Mouse (Mus musculus) megakaryocyte, embryonic 14.5 days (primary cell): ENCODE measurements at regions not wholly inside any gene's neighbourhood (a gene's known extent, or its start where the extent isn't known, plus 50 kb on each side); places are given as distances from the start of the nearest gene placed in this dataset.
A peak's percentile ranks its signal among the peaks of the same experiment; 100 is the strongest.

Experiments
- H3K27me3 ChIP-seq: replicated peaks from 2 replicates; pipeline ENCODE3; 2012; ENCODE audit warnings: inconsistent platforms
- H3K36me3 ChIP-seq: replicated peaks from 2 replicates; pipeline ENCODE3; 2012; ENCODE audit warnings: low read length, inconsistent platforms, mixed read lengths
- H3K4me1 ChIP-seq: 2 replicates; pipeline ENCODE4 v1.6.1; 2012; ENCODE audit warnings: inconsistent platforms
- H3K4me3 ChIP-seq: replicated peaks from 2 replicates; pipeline ENCODE3; 2012; ENCODE audit warnings: moderate library complexity, mild to moderate bottlenecking, inconsistent platforms
- H3K9me3 ChIP-seq: 2 replicates; pipeline ENCODE4 v1.6.1; 2012; ENCODE audit warnings: inconsistent platforms
- FLI1 ChIP-seq: IDR thresholded peaks from 2 replicates; pipeline ENCODE4 v1.6.1; 2012; ENCODE audit warnings: low read length, inconsistent platforms, mixed read lengths
- GATA1 ChIP-seq: IDR thresholded peaks from 3 replicates; pipeline ENCODE4 v1.6.1; 2012; ENCODE audit warnings: mixed read lengths, low read length, inconsistent platforms, borderline replicate concordance

DNA sequence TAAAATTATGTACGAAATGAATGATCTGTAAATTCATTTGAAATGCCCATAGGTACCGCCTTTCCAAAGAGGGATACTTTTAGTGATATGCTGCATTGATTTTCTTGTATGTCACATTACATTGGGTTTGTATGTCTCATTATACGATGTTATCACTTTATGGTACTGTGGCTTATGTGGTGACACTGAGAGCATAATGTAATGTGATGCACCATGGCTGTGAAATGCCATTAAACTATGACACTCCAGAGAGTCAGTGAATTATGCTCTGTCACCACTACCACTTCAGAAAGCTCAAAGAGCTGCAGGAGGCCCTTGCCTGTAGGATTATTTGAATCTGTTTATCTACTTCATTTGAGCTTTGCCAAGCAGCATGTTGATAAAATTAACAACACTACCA lies 695.4 kb upstream of the Slc10a2 start:
- no peaks in the 10 kb centered on the region for H3K4me1 ChIP-seq
- no peaks in the 10 kb centered on the region for H3K27me3 ChIP-seq
- TF ChIP-seq GATA1 (no peak), FLI1 (no peak)
- no peaks in the 10 kb centered on the region for H3K36me3 ChIP-seq
- no peak overlapping the region for H3K4me3 ChIP-seq
- H3K9me3 ChIP-seq, result no peaks in the 10 kb centered on the region

DNA sequence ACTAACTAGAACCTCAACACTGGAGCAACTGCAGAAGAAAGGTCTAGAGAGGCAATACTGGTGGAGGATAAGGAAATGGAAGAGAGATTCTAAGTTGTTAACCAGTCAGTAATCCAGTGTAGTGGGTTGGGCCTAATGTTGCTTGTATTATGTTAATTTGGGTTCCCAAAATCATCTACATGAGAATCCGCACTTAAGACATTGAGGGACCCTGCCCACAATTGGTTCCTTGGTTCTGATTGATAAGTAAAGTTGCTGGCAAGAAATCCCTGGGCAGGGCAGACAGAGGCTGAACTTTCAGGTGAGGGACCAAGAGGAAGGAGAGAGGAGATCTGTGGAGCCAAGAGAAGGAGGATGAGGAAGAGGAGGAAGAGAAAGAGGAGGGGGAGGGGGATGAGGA lies 651.2 kb upstream of the Slc10a2 start:
- Histone ChIP-seq H3K27me3 (no peaks in the 10 kb centered on the region), H3K36me3 (no peaks in the 10 kb centered on the region), H3K4me1 (no peaks in the 10 kb centered on the region), H3K4me3 (no peak overlapping the region), H3K9me3 (no peaks in the 10 kb centered on the region)
- TF ChIP-seq FLI1, result no peak
- TF ChIP-seq GATA1, result no peak

DNA sequence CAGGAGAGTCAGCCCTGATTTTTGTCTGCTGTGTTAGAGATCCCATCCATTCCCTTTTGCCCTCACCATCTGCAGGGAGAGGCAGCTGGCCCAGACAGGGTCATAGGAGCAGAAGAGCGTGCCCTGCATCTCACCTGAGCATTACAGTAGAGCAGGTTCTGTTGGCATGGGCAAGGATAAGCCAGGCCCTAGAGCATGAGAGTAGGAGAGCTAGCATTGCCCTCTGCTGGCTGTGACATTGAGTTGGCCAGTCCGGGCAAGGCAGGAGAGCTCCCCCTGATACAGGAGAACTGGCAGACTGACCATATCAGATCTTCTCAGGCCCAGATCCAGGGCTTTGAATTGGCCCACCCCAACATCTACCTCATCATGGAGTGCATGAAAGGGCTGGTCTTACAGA lies 634.4 kb upstream of the Slc10a2 start:
- Histone ChIP-seq H3K4me3 (peak overlapping the region; percentile 11), H3K36me3 (no peaks in the 10 kb centered on the region), H3K27me3 (no peaks in the 10 kb centered on the region), H3K4me1 (no peaks in the 10 kb centered on the region), H3K9me3 (peaks cover 7% of the 10 kb centered on the region)
- TF ChIP-seq GATA1, result no peak
- no peak for TF ChIP-seq FLI1

- H3K9me3 ChIP-seq, result no peaks in the 10 kb centered on the region
- H3K4me1 ChIP-seq, result no peaks in the 10 kb centered on the region
- H3K27me3 ChIP-seq, result no peaks in the 10 kb centered on the region
- TF ChIP-seq GATA1, result no peak
- no peak for TF ChIP-seq FLI1
- no peak overlapping the region for H3K4me3 ChIP-seq
- H3K36me3 ChIP-seq, result no peaks in the 10 kb centered on the region
Observed at GRCm38 (mm10) chr8:5727416-5727815, 622.3 kb upstream of the Slc10a2 start.

DNA sequence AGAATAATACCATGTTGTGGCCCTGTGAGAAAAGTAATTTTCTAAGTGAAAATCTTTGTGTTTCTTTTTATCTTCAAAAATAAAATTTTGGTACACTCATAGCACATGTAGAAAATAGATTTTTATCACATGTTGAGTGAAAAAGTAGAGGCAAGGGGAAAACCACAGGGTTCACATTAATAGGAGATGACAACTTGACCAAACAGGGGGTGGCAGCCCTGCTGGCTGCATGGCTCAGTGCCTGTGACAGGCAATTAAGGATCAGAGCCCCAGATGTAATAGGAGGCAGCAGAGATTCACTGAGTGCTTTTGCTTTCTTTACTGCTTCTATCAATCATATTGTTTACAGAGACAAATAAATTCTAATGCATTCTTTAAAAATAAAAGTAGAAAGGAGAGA lies 582.8 kb upstream of the Slc10a2 start:
- Histone ChIP-seq H3K36me3 (no peaks in the 10 kb centered on the region), H3K9me3 (no peaks in the 10 kb centered on the region), H3K27me3 (no peaks in the 10 kb centered on the region), H3K4me1 (no peaks in the 10 kb centered on the region), H3K4me3 (no peak overlapping the region)
- TF ChIP-seq GATA1 (no peak), FLI1 (no peak)

DNA sequence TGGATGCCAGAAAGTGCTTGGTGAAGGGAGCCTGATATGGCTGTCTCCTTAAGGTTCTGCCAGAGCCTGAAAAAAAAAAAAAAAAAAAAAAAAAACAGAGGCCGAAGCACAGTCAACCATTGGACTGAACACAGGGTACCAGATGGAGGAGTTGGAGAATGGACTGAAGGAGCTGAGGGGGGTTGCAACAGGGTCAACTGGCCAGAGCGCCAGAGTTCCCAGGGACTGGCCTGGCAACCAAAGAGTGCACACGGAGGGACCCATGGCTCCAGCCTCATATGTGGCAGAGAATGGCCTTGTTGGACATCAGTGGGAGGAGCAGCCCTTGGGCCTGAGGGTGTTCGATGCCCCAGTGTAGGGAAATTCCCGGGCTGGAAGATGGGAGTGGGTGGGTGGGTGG lies 569.8 kb upstream of the Slc10a2 start:
- Histone ChIP-seq H3K9me3 (no peaks in the 10 kb centered on the region), H3K36me3 (no peaks in the 10 kb centered on the region), H3K27me3 (no peaks in the 10 kb centered on the region), H3K4me3 (no peak overlapping the region), H3K4me1 (no peaks in the 10 kb centered on the region)
- TF ChIP-seq FLI1 (no peak), GATA1 (no peak)
